Mouse (Mus musculus): ENCODE results near the gene Gm8104.
"Not testable (repeated sequence)": the region's sequence is repeated elsewhere in the genome, so short reads cannot be mapped to it uniquely, and the experiment has no call there.

Gm8104 gene

DNA sequence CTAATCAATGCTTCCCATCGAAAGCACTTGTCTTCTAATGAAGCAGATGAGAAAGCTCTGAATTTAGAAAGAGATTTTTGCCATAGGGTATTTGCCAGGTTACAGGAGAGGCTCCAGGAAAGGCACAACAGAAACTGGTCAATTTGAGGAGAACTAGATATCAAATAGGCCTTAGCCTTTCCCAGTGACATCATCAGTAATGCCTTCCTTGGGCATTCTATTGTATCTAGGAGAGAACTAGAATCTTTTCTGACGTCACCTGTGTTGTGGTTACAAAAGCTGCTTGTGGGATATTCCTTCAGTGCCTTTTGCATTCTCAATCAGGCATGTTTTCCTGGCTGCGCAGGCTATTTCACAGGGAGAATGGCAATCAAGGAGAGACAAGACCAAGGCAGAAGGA is at the start of gene Gm8104:
TSS of gene Gm8104 (plus strand) at position 301 of the 400 bp plus-strand sequence.
- DNase-seq (ENCODE audit: low spot score), result not testable (repeated sequence)

DNA sequence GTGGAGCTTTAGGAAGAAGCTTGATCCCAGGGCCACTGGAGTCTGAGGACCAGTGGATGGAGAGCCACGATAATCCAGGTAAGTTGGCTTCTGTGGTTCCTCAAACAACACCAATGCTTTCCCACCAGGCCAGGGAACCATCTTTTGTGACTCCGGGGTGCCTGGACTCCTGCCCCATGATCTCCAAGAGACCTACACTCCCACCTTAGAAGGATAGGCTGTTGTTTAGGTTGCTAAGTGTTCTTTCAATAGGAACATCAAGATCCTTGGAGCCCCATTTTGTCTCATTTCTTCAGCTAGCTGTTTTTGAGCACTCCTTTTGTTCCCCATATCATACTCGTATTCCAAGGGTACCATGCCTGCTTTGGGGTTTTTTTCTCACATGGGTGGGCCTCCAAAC is 42.3 kb upstream of the Gm8104 start:
- DNase-seq (ENCODE audit: low spot score), result not testable (repeated sequence)

DNA sequence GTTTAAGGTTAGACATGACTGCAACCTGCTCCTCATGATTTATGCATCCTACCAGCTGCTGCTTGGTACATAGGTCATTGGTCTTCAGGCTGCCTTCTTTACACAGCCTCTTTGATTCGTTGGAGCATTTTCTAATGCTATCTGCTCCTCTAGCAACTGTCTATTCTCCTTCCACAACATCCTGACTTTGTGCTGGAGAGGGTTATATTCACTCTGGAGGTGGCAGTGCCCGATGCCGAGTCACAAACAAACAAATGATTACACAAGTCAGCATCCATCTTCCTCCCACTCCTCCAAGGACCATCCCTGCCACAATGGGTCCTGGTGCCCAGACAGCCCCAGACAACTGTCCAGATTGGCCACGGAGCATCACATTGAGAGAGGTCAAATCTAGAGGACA is 40.2 kb upstream of the Gm8104 start:
- DNase-seq (ENCODE audit: low spot score), result not testable (repeated sequence)

DNA sequence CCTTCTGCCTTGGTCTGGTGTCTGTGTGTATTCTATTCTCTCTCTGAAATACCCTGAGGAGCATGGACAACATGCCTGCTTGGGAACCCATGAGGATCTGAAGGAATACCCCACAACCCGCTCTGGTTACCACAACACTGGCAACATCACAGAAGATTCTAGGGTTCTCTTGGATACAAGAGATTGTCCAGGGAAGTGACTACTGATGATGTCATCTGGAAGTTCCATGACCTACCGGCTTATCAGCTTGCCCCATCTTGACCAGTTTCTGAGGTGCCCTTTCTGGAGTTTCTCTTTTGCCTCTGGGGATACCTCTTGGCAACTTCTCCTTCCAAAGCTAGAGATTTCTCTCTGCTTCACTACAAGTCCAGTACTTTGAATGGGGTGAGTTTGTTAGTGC is 23.9 kb upstream of the Gm8104 start, which contains the start of gene Gm8094:
TSS of gene Gm8094 (minus strand) at position 101 of the 400 bp plus-strand sequence.
- not testable (repeated sequence) for DNase-seq (ENCODE audit: low spot score)

DNA sequence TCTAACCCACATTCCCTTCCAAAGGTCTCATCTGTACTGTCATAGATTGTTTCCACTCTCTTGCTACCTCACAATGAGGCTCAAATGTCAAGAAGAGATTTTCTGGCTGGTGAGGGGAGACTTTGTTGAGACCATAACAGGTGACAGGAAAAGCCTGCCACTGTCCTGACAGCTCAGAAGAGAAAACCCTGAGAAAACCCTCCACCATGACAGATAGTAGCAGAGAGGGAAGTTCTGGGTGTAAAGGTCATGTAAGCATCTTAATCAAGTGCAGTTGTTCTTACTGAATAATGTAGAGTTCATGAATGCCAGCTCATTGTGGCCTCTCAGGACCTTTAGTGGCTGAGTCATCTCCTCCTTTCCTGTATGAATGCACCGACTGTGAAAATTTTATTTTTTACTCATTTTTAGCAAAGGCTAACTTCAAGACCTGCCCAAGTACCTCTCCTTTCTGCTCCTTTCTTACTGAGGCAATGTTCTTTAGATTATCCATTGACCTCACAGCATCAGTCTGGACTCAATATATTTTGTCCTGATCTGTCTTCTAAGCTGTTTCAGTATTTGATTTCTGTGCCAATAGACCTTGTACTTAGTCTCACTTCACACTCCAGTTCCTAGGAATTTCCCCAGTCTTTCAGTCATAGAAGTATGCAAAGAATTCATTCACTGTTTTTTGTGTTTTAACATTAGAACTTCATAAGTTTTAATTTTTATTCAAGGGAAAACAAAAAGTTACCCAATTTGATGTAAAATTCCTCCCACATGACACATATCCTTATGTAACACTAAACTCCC is 15.3 kb upstream of the Gm8104 start:
- DNase-seq (ENCODE audit: low spot score), result not testable (repeated sequence)

DNA sequence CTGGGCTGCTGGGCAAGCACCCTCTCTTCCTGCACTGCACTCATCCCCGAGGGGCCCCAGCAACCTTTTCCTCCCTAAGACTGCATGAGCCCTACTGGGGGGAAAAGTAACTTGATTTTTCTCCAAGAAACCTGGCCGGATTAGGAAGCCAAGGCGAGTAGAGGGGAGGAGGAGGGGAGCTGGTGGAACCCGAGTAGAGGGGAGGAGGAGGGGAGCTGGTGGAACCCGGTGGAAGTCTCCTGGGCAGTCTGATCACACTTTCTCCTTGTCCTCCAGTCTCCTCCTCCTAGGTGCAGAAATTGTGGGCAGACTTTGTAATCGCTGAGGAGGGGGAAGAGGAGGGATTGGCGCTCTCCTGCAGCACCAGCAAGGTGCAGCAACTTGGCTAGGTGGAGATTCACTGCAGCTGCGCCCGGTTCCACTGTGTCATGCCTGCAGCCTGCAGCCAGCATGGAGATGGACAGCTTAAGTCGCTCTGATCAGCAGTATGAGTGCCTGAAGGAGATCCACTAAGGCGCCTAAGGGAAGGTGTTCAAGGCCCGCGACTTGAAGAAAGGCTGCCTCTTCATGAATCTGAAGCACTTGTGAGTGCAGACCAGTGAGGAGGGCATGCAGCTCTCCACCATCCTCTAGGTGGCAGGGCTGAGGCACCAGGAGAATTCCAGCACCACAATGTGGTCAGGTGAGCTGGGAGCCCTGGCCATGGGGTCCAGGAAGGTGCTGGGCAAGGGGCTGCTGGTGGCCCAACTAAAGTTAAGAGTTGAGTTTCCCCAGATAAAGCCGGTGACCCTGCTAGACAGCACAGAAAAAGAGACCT is 11.1 kb upstream of the Gm8104 start:
- DNase-seq (ENCODE audit: low spot score), result not testable (repeated sequence)

DNA sequence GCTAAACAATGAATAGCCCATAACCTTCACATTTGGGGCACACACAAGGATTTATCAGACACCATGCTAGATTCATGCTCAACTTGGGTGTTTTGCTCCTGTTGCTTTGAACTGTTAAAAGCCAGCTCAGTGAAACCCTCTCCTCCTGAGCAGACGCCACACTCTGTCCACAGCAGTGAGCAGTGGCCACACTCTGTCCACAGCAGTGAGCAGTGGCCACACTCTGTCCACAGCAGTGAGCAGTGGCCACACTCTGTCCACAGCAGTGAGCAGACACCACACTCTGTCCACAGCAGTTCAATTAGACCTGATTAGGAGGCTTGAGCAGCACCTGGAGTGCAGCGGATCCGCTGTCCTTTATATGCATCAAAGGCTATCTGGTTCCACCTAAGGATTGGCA is 19.3 kb downstream of the Gm8104 start:
- DNase-seq (ENCODE audit: low spot score), result not testable (repeated sequence)

DNA sequence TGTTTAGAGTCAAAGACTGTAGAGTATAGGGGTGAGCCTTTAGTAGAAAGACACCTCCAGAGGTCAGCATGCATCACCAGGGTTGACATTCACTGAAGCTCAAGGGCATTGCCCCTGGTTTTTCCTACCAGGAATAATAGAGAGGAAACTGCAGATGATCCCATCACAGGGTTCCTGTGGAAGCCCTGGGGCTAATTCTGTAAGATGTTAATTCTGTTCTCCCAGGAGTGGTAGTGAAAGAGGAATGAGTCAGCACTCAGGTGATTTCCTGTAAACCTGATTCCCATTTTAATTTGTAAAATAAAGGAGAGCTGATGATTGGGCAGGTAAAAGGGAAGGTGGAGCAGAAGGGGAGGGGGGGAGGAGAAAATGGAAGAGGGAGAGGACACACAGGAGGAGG is 25.9 kb downstream of the Gm8104 start:
- not testable (repeated sequence) for DNase-seq (ENCODE audit: low spot score)
